Mouse (Mus musculus) liver, embryonic 14.5 days (tissue): Measurements from ENCODE around the gene Camk2d. TPM values are rescaled to one million over a fixed set of nuclear protein-coding genes. Genes with fewer than 3 reads are reported as not detected.

Source experiments
- ATAC-seq: fragments of 200-750 bp; cut with Nextera tagmentation; 2 replicates; pipeline ENCODE4 v1.8.0; 2017; ENCODE audit warnings: moderate number of reproducible peaks, mild to moderate bottlenecking, moderate library complexity; ENCODE audit not compliant: insufficient read depth
- DNase-seq, 3 experiments: peaks; one replicate each; pipeline ENCODE4 v3.0.0-alpha.2; 2012 to 2013; ENCODE audit warnings: low read depth in 3 of 3, low spot score in 3 of 3
- H3K27ac ChIP-seq: fragments of 300-500 bp; sonication (generic); 2 replicates; pipeline ENCODE4 v1.5.1; 2014; ENCODE audit warnings: moderate library complexity, mild to moderate bottlenecking, control low read depth, inconsistent platforms
- H3K27me3 ChIP-seq: fragments of 300-500 bp; sonication (generic); 2 replicates; pipeline ENCODE4 v1.6.1; 2014; ENCODE audit warnings: mild to moderate bottlenecking, low read length, moderate library complexity; ENCODE audit not compliant: control insufficient read depth, insufficient read depth
- H3K36me3 ChIP-seq: fragments of 300-500 bp; sonication (generic); replicated peaks from 2 replicates; pipeline ENCODE4 v1.6.1; 2014; ENCODE audit warnings: low read depth; ENCODE audit not compliant: control insufficient read depth, insufficient read depth
- H3K4me1 ChIP-seq, 2 experiments: fragments of 200-500 bp in 1 of 2; fragments of 300-500 bp in 1 of 2; sonication (generic) in 1 of 2; replicated peaks; 2 replicates each; pipeline ENCODE4 v1.6.1; 2012 to 2014; ENCODE audit warnings: antibody characterized with exemption in 1 of 2, inconsistent platforms in 1 of 2, low read length in 1 of 2; ENCODE audit not compliant: control insufficient read depth in 2 of 2, insufficient read depth in 2 of 2
- H3K4me2 ChIP-seq: fragments of 300-500 bp; sonication (generic); 2 replicates; pipeline ENCODE4 v1.6.1; 2014; ENCODE audit warnings: low read depth, mild to moderate bottlenecking, control low read depth, moderate library complexity
- H3K4me3 ChIP-seq, 2 experiments: fragments of 200-500 bp in 1 of 2; fragments of 300-500 bp in 1 of 2; sonication (generic) in 1 of 2; 2 replicates each; pipeline ENCODE4 v1.5.1; 2012 to 2014; ENCODE audit warnings: low read depth in 2 of 2, low read length in 2 of 2, mild to moderate bottlenecking in 2 of 2, control low read depth in 1 of 2, inconsistent platforms in 1 of 2, moderate library complexity in 1 of 2; ENCODE audit not compliant: insufficient read depth in 1 of 2
- H3K9ac ChIP-seq: fragments of 300-500 bp; sonication (generic); replicated peaks from 2 replicates; pipeline ENCODE4 v1.6.1; 2014; ENCODE audit warnings: mild to moderate bottlenecking, control low read depth, moderate library complexity
- H3K9me3 ChIP-seq: fragments of 300-500 bp; sonication (generic); 2 replicates; pipeline ENCODE4 v1.6.1; 2016; ENCODE audit warnings: low read length, mixed read lengths; ENCODE audit not compliant: control insufficient read depth
- CTCF ChIP-seq: IDR thresholded peaks from 2 replicates; pipeline ENCODE4 v1.5.1; 2016; ENCODE audit warnings: antibody characterized with exemption, low read depth, control low read depth
- EP300 ChIP-seq: IDR thresholded peaks from 2 replicates; pipeline ENCODE4 v1.6.1; 2016; ENCODE audit warnings: antibody characterized with exemption, low read depth
- WGBS: fragments of 180-500 bp; shearing (Covaris S2); extraction: QIAGEN DNeasy Blood & Tissue Kit; methylation state at CpG from one replicate; pipeline ENCODE4 v1.1.7; 2014; ENCODE audit not compliant: insufficient replicate concordance; 5-methylcytosine and 5-hydroxymethylcytosine counted together
- polyA plus RNA-seq, 2 experiments: library from polyadenylated mRNA; depleted of rRNA in 1 of 2; stranded (reverse) in 1 of 2; unstranded in 1 of 2; fragments of >200 nt; fragmentation: Nextera tagmentation in 1 of 2; extraction: Ambion mirVana in 1 of 2; gene quantifications; 2 replicates each; pipeline versions ENCODE4 v1.2.1 to v1.2.3; 2012 to 2014

The Camk2d gene
- polyA plus RNA-seq, 2 experiments: 2.2 to 3.7 TPM

GRCm38 (mm10) chr3:126771032-126771431, 174.9 kb downstream of the Camk2d start:
- WGBS: 67% methylated on average over 8 of the region's 8 CpGs
- Histone ChIP-seq H3K4me2 (no peak overlapping the region), H3K36me3 (no peaks in the 10 kb centered on the region), H3K4me3 (no peak overlapping the region), H3K27me3 (no peaks in the 10 kb centered on the region), H3K9me3 (no peaks in the 10 kb centered on the region), H3K4me1 (no peaks in the 10 kb centered on the region), H3K9ac (no peak overlapping the region), H3K27ac (no peak overlapping the region)
- TF ChIP-seq CTCF: no peak
- TF ChIP-seq EP300: no peak
- DNase-seq (no peak), ATAC-seq (no peak)

GRCm38 (mm10) chr3:126771541-126771940, 175.4 kb downstream of the Camk2d start:
- Histone ChIP-seq H3K9me3 (no peaks in the 10 kb centered on the region), H3K36me3 (no peaks in the 10 kb centered on the region), H3K4me2 (no peak overlapping the region), H3K4me3 (no peak overlapping the region), H3K4me1 (no peaks in the 10 kb centered on the region), H3K27me3 (no peaks in the 10 kb centered on the region), H3K9ac (no peak overlapping the region), H3K27ac (no peak overlapping the region)
- ATAC-seq (peak; percentile 58; the same call in 1 of the 2 replicates), DNase-seq (peak; percentile 20 to 35 (median 33))
- WGBS: 18% methylated on average over 6 of the region's 6 CpGs
- TF ChIP-seq EP300: no peak
- TF ChIP-seq CTCF: peak; percentile 91

GRCm38 (mm10) chr3:126776001-126776400, 179.9 kb downstream of the Camk2d start:
- ATAC-seq (no peak), DNase-seq (no peak)
- H3K27ac ChIP-seq: no peak overlapping the region
- H3K27me3 ChIP-seq: no peaks in the 10 kb centered on the region
- no peaks in the 10 kb centered on the region for H3K9me3 ChIP-seq
- H3K9ac ChIP-seq: no peak overlapping the region
- H3K4me3 ChIP-seq: no peak overlapping the region
- TF ChIP-seq EP300 (no peak), CTCF (no peak)
- no peaks in the 10 kb centered on the region for H3K36me3 ChIP-seq
- H3K4me2 ChIP-seq: no peak overlapping the region
- H3K4me1 ChIP-seq: no peaks in the 10 kb centered on the region

- H3K27me3 ChIP-seq: no peaks in the 10 kb centered on the region
- no peak overlapping the region for H3K27ac ChIP-seq
- no peaks in the 10 kb centered on the region for H3K9me3 ChIP-seq
- TF ChIP-seq EP300: no peak
- no peak for TF ChIP-seq CTCF
- no peak overlapping the region for H3K9ac ChIP-seq
- H3K36me3 ChIP-seq: no peaks in the 10 kb centered on the region
- ATAC-seq (no peak), DNase-seq (no peak)
- H3K4me3 ChIP-seq: no peak overlapping the region
- H3K4me2 ChIP-seq: no peak overlapping the region
- H3K4me1 ChIP-seq: no peaks in the 10 kb centered on the region
- 72% methylated on average over 9 of the region's 9 CpGs for WGBS
Observed at GRCm38 (mm10) chr3:126777101-126777500, 181.0 kb downstream of the Camk2d start.

GRCm38 (mm10) chr3:126777879-126778278, 181.8 kb downstream of the Camk2d start:
- Histone ChIP-seq H3K4me1 (no peaks in the 10 kb centered on the region), H3K27me3 (no peaks in the 10 kb centered on the region), H3K36me3 (no peaks in the 10 kb centered on the region), H3K27ac (no peak overlapping the region), H3K9me3 (no peaks in the 10 kb centered on the region), H3K9ac (no peak overlapping the region), H3K4me3 (no peak overlapping the region), H3K4me2 (no peak overlapping the region)
- ATAC-seq (no peak), DNase-seq (no peak)
- TF ChIP-seq EP300 (no peak), CTCF (no peak)
- WGBS: 49% methylated on average over 1 of the region's 1 CpGs
